Mouse (Mus musculus) erythroblast, embryonic 14.5 days (primary cell): ENCODE results near the gene Fgf11. TPM values are rescaled to one million over a fixed set of nuclear protein-coding genes. Genes with fewer than 3 reads are reported as not detected.
A peak's percentile ranks its signal among the peaks of the same experiment; 100 is the strongest.

Experiments
- H3K27me3 ChIP-seq: 2 replicates; pipeline ENCODE4 v1.6.1; 2012; ENCODE audit warnings: inconsistent platforms; ENCODE audit not compliant: control insufficient read depth
- H3K36me3 ChIP-seq: 2 replicates; pipeline ENCODE4 v1.6.1; 2012; ENCODE audit warnings: mild to moderate bottlenecking, inconsistent platforms; ENCODE audit not compliant: control insufficient read depth
- H3K4me1 ChIP-seq: 2 replicates; pipeline ENCODE4 v1.6.1; 2012; ENCODE audit warnings: inconsistent platforms; ENCODE audit not compliant: control insufficient read depth
- H3K4me3 ChIP-seq: replicated peaks from 2 replicates; pipeline ENCODE3; 2012; ENCODE audit warnings: moderate library complexity, mild to moderate bottlenecking, inconsistent platforms
- H3K9me3 ChIP-seq: 2 replicates; pipeline ENCODE4 v1.6.1; 2012; ENCODE audit warnings: low read length, inconsistent platforms, mixed read lengths; ENCODE audit not compliant: control insufficient read depth
- GATA1 ChIP-seq: IDR thresholded peaks from 2 replicates; pipeline ENCODE4 v1.6.1; 2012; ENCODE audit warnings: low read length, inconsistent platforms, mixed read lengths
- TAL1 ChIP-seq: IDR thresholded peaks from 3 replicates; pipeline ENCODE4 v1.6.1; 2012; ENCODE audit warnings: low read length, inconsistent platforms, mixed read lengths
- polyA plus RNA-seq: library from polyadenylated mRNA; stranded (reverse); fragments of >175 nt; gene quantifications from 2 replicates; pipeline ENCODE4 v1.2.3, GENCODE M21; 2012

The Fgf11 gene
- polyA plus RNA-seq, 1 experiment = 0.01 TPM

GRCm38 (mm10) chr11:69757303-69758089, 44.2 kb downstream of the Fgf11 start:
- Histone ChIP-seq H3K4me3 (peak overlapping the region; percentile 90), H3K4me1 (peaks cover 71% of the 10 kb centered on the region), H3K36me3 (peaks cover 38% of the 10 kb centered on the region), H3K27me3 (no peaks in the 10 kb centered on the region), H3K9me3 (no peaks in the 10 kb centered on the region)
- no peak for TF ChIP-seq GATA1
- TF ChIP-seq TAL1 = no peak

- Histone ChIP-seq H3K27me3 (no peaks in the 10 kb centered on the region), H3K36me3 (peaks cover 57% of the 10 kb centered on the region), H3K4me3 (peak overlapping the region; percentile 26), H3K9me3 (no peaks in the 10 kb centered on the region), H3K4me1 (peaks cover 70% of the 10 kb centered on the region)
- TF ChIP-seq GATA1 (no peak), TAL1 (no peak)
These were observed 47.0 kb downstream of the Fgf11 start for GRCm38 (mm10) chr11:69754701-69755100.

- H3K4me1 ChIP-seq = peaks cover 66% of the 10 kb centered on the region
- TF ChIP-seq TAL1 = no peak
- no peak for TF ChIP-seq GATA1
- H3K9me3 ChIP-seq = no peaks in the 10 kb centered on the region
- H3K4me3 ChIP-seq = no peak overlapping the region
- no peaks in the 10 kb centered on the region for H3K27me3 ChIP-seq
- peaks cover 61% of the 10 kb centered on the region for H3K36me3 ChIP-seq
These were observed 47.4 kb downstream of the Fgf11 start for GRCm38 (mm10) chr11:69754233-69754632.

- Histone ChIP-seq H3K4me3 (no peak overlapping the region), H3K4me1 (peaks cover 59% of the 10 kb centered on the region), H3K27me3 (no peaks in the 10 kb centered on the region), H3K9me3 (no peaks in the 10 kb centered on the region), H3K36me3 (peaks cover 76% of the 10 kb centered on the region)
- TF ChIP-seq GATA1 (no peak), TAL1 (no peak)
These were observed 49.0 kb downstream of the Fgf11 start for GRCm38 (mm10) chr11:69752686-69753085.

GRCm38 (mm10) chr11:69751635-69752034, 50.0 kb downstream of the Fgf11 start:
- Histone ChIP-seq H3K27me3 (no peaks in the 10 kb centered on the region), H3K36me3 (peaks cover 80% of the 10 kb centered on the region), H3K4me3 (no peak overlapping the region), H3K9me3 (no peaks in the 10 kb centered on the region), H3K4me1 (peaks cover 51% of the 10 kb centered on the region)
- TF ChIP-seq TAL1 = no peak
- TF ChIP-seq GATA1 = no peak; the same call in 1 of the 2 replicates

Other genes starting within 250 kb of the Fgf11 start
- 0.15 and 0.20 TPM in 2 replicates for gene Efnb3, start 241.7 kb downstream of the Fgf11 start, polyA plus RNA-seq
- gene Wrap53, start 221.6 kb downstream of the Fgf11 start, polyA plus RNA-seq = 3.8 and 7.2 TPM in 2 replicates
- 4.1 and 4.3 TPM in 2 replicates for gene Trp53, start 221.5 kb downstream of the Fgf11 start, polyA plus RNA-seq
- 8.1 and 9.1 TPM in 2 replicates for gene Atp1b2, start 195.9 kb downstream of the Fgf11 start, polyA plus RNA-seq
- 0.02 TPM in 1 of 2 replicates, not detected in the other for gene Shbg, start 184.0 kb downstream of the Fgf11 start, polyA plus RNA-seq
- gene Sat2, start 179.8 kb downstream of the Fgf11 start, polyA plus RNA-seq = not detected in 2 replicates
- 9.7 and 10.3 TPM in 2 replicates for gene Fxr2, start 168.9 kb downstream of the Fgf11 start, polyA plus RNA-seq
- gene Sox15, start 146.5 kb downstream of the Fgf11 start, polyA plus RNA-seq = not detected in 2 replicates
- gene Mpdu1, start 139.2 kb downstream of the Fgf11 start, polyA plus RNA-seq = 3.9 and 4.3 TPM in 2 replicates
- 0.60 and 0.78 TPM in 2 replicates for gene Cd68, start 135.7 kb downstream of the Fgf11 start, polyA plus RNA-seq
- 27.9 and 30.9 TPM in 2 replicates for gene Eif4a1, start 129.4 kb downstream of the Fgf11 start, polyA plus RNA-seq
- 5.4 and 5.6 TPM in 2 replicates for gene Senp3, start 119.8 kb downstream of the Fgf11 start, polyA plus RNA-seq
- gene Tnfsf13, start 116.1 kb downstream of the Fgf11 start, polyA plus RNA-seq = not detected in 2 replicates
- 0.02 TPM in 1 of 2 replicates, not detected in the other for gene Tnfsf12, start 106.0 kb downstream of the Fgf11 start, polyA plus RNA-seq
- not detected in 2 replicates for gene Tnfsfm13, start 105.8 kb downstream of the Fgf11 start, polyA plus RNA-seq
- 14.2 and 14.3 TPM in 2 replicates for gene Polr2a, start 43.2 kb downstream of the Fgf11 start, polyA plus RNA-seq
- not detected in 2 replicates for gene Slc35g3, start 39.9 kb downstream of the Fgf11 start, polyA plus RNA-seq
- gene Zbtb4, start 35.9 kb downstream of the Fgf11 start, polyA plus RNA-seq = 0.07 and 0.33 TPM in 2 replicates
- gene Chrnb1, start 5.9 kb downstream of the Fgf11 start, polyA plus RNA-seq = not detected in 2 replicates
- 0.05 TPM in 1 of 2 replicates, not detected in the other for gene Tmem102, start 3.8 kb upstream of the Fgf11 start, polyA plus RNA-seq
- not detected in 2 replicates for gene Gm39566, start 13.4 kb upstream of the Fgf11 start, polyA plus RNA-seq
- not detected in 2 replicates for gene Spem2, start 16.6 kb upstream of the Fgf11 start, polyA plus RNA-seq
- not detected in 2 replicates for gene Spem1, start 20.3 kb upstream of the Fgf11 start, polyA plus RNA-seq
- gene Nlgn2, start 35.9 kb upstream of the Fgf11 start, polyA plus RNA-seq = 0.13 and 0.16 TPM in 2 replicates
- 204 and 212 TPM in 2 replicates for gene Tmem256, start 36.7 kb upstream of the Fgf11 start, polyA plus RNA-seq
- gene Plscr3, start 44.5 kb upstream of the Fgf11 start, polyA plus RNA-seq = 3.6 and 4.4 TPM in 2 replicates
- 0.94 and 1.1 TPM in 2 replicates for gene Tnk1, start 56.9 kb upstream of the Fgf11 start, polyA plus RNA-seq
- gene Tmem95, start 76.2 kb upstream of the Fgf11 start, polyA plus RNA-seq = not detected in 2 replicates
- 0.02 and 0.08 TPM in 2 replicates for gene Kctd11, start 79.5 kb upstream of the Fgf11 start, polyA plus RNA-seq
- gene Acap1, start 93.7 kb upstream of the Fgf11 start, polyA plus RNA-seq = 0.23 and 0.37 TPM in 2 replicates
- 0.14 and 0.18 TPM in 2 replicates for gene 2810408A11Rik, start 99.1 kb upstream of the Fgf11 start, polyA plus RNA-seq
- 5.0 and 5.1 TPM in 2 replicates for gene Neurl4, start 99.2 kb upstream of the Fgf11 start, polyA plus RNA-seq
- 90.4 and 109 TPM in 2 replicates for gene Gps2, start 112.0 kb upstream of the Fgf11 start, polyA plus RNA-seq
- gene Eif5a, start 120.1 kb upstream of the Fgf11 start, polyA plus RNA-seq = 295 and 310 TPM in 2 replicates
- gene Ybx2, start 133.9 kb upstream of the Fgf11 start, polyA plus RNA-seq = 0.29 and 0.38 TPM in 2 replicates
- 6.0 and 7.7 TPM in 2 replicates for gene Slc2a4, start 146.3 kb upstream of the Fgf11 start, polyA plus RNA-seq
- not detected in 2 replicates for gene Cldn7, start 162.9 kb upstream of the Fgf11 start, polyA plus RNA-seq
- 23.2 and 28.5 TPM in 2 replicates for gene Ctdnep1, start 179.3 kb upstream of the Fgf11 start, polyA plus RNA-seq
- gene Elp5, start 180.7 kb upstream of the Fgf11 start, polyA plus RNA-seq = 1.5 and 1.9 TPM in 2 replicates
- 50.2 and 55.8 TPM in 2 replicates for gene Gabarap, start 189.3 kb upstream of the Fgf11 start, polyA plus RNA-seq
- 4.5 and 5.5 TPM in 2 replicates for gene Phf23, start 193.9 kb upstream of the Fgf11 start, polyA plus RNA-seq
- 0.48 and 0.76 TPM in 2 replicates for gene Dvl2, start 198.7 kb upstream of the Fgf11 start, polyA plus RNA-seq
- 2.9 and 3.2 TPM in 2 replicates for gene Acadvl, start 213.6 kb upstream of the Fgf11 start, polyA plus RNA-seq
- gene Dlg4, start 215.1 kb upstream of the Fgf11 start, polyA plus RNA-seq = 0.10 and 0.19 TPM in 2 replicates